Mouse (Mus musculus) C2C12 (cell line): ENCODE measurements around the gene Fkbp15.

ENCODE experiments used
- CEBPB ChIP-seq: IDR thresholded peaks from one replicate; pipeline ENCODE4 v1.6.1; 2011; ENCODE audit warnings: low read depth, mild to moderate bottlenecking, control low read depth, moderate library complexity
- CTCF ChIP-seq: IDR thresholded peaks from one replicate; pipeline ENCODE4 v1.5.1; 2011; ENCODE audit not compliant: control insufficient read depth, insufficient read depth, insufficient read length
- MAX ChIP-seq: IDR thresholded peaks from one replicate; pipeline ENCODE4 v1.6.1; 2011; ENCODE audit warnings: mild to moderate bottlenecking, control low read depth
- MYOD1 ChIP-seq: IDR thresholded peaks from one replicate; pipeline ENCODE4 v1.6.1; 2011; ENCODE audit warnings: low read depth; ENCODE audit not compliant: control insufficient read depth, insufficient read length
- MYOG ChIP-seq: IDR thresholded peaks from one replicate; pipeline ENCODE4 v1.6.1; 2011; ENCODE audit not compliant: control insufficient read depth, insufficient read length; ENCODE audit errors: extremely low read depth
- USF1 ChIP-seq: IDR thresholded peaks from one replicate; pipeline ENCODE4 v1.6.1; 2011; ENCODE audit warnings: low read depth, mild to moderate bottlenecking, control low read depth, moderate library complexity

GRCm38 (mm10) chr4:62306301-62306700, 54.0 kb downstream of the Fkbp15 start:
- TF ChIP-seq CTCF: no peak
- no peak for TF ChIP-seq MYOD1
- no peak for TF ChIP-seq CEBPB
- TF ChIP-seq USF1: no peak
- no peak for TF ChIP-seq MAX
- no peak for TF ChIP-seq MYOG
